ENCODE assay signal across 10 mouse cellular contexts in genomic region chr12:108651053-108651660, GRCm38 (mm10). TPM values are rescaled to one million over a fixed set of nuclear protein-coding genes. Genes with fewer than 3 reads are reported as not detected.
DNase-seq lines count a peak whose midpoint lies in the region; ATAC-seq lines count a peak whose summit lies in the region.
"Had no signal": no experiment of that assay in that cellular context is flagged by ENCODE, and none has a peak within 500 bp of the region (broad histone marks: within the 10 kb centered on the region; RNA-seq: fewer than 3 reads in every experiment).

No protein-coding gene starts in this region.

- H3K4me1 ChIP-seq in hindbrain, embryonic 10.5 days (replicated peaks): no peaks in the 10 kb centered on the region
- H3K4me1 ChIP-seq: embryonic facial prominence, embryonic 13.5 days had no signal

- intact Hi-C loops in left cerebral cortex, postnatal 25 days (cut with DNase I): no loop called here

- no peaks in the 10 kb centered on the region for H3K9me3 ChIP-seq in hindbrain, embryonic 10.5 days
- H3K9me3 ChIP-seq: embryonic facial prominence, embryonic 13.5 days had no signal

- ATAC-seq in frontal cortex, adult (ENCODE audit: low TSS enrichment): peak; percentile 70

- no peak for DNase-seq in frontal cortex, postnatal 25 days (ENCODE audit: low spot score in 2 of 2)
- peak; percentile 93 for DNase-seq in A20 (ENCODE audit: low read depth, low spot score)
- DNase-seq in gastrocnemius, postnatal 10 days: peak; percentile 78
- DNase-seq in left cerebral cortex, postnatal 25 days (ENCODE audit: low spot score in 2 of 2): peak; percentile 42 to 72
- DNase-seq in skeletal muscle tissue, adult 2 months (ENCODE audit: low read depth, low spot score): peak; percentile 60
- DNase-seq in hindbrain, embryonic 10.5 days (ENCODE audit: low spot score): no peak
- no peak for DNase-seq in ovary, postnatal 14 days (ENCODE audit: low spot score)

- no peak overlapping the region for H3K27ac ChIP-seq in hindbrain, embryonic 10.5 days
- H3K27ac ChIP-seq: embryonic facial prominence, embryonic 13.5 days had no signal

- WGBS in hindbrain, embryonic 10.5 days: 79% methylated on average over 7 of the region's 7 CpGs

- H3K4me3 ChIP-seq in hindbrain, embryonic 10.5 days: no peak overlapping the region
- H3K4me3 ChIP-seq: embryonic facial prominence, embryonic 13.5 days had no signal

- peaks cover 82% of the 10 kb centered on the region for H3K36me3 ChIP-seq in hindbrain, embryonic 10.5 days
- H3K36me3 ChIP-seq: G1E had no signal

- no peaks in the 10 kb centered on the region for H3K27me3 ChIP-seq in hindbrain, embryonic 10.5 days (ENCODE audit: insufficient read depth, poor library complexity, severe bottlenecking)
- H3K27me3 ChIP-seq: embryonic facial prominence, embryonic 13.5 days had no signal

RNA-seq across cellular contexts. Expression of gene Degs2, which starts 51.0 kb away (rescaled TPM):
- under 1 TPM; 0.19 to 0.20 TPM for total RNA-seq in gastrocnemius, postnatal 10 days (2021)
- total RNA-seq in left cerebral cortex, postnatal 25 days (2021): 1 to 10 TPM; 4.0 to 4.2 TPM
- 1.6 and 2.1 TPM in 2 replicates for polyA plus RNA-seq in hindbrain, embryonic 10.5 days (2016; fragmentation: Nextera tagmentation; extraction: Ambion mirVana)
- total RNA-seq: G1E had no signal
- polyA plus RNA-seq: G1E had no signal

Comparison
In these comparisons a context has a peak if more than half of its experiments do, and no peak if none do; other contexts are left out.
1. DNase-seq: peak in A20 (single experiment), gastrocnemius, postnatal 10 days (single experiment), left cerebral cortex, postnatal 25 days (2 of 2) and skeletal muscle tissue, adult 2 months (single experiment); none in frontal cortex, postnatal 25 days (0 of 2), hindbrain, embryonic 10.5 days (single experiment) and ovary, postnatal 14 days (single experiment).
2. RNA of gene Degs2, which starts 51.0 kb away (total RNA-seq): 4.0 to 4.2 TPM in left cerebral cortex, postnatal 25 days; 0.19 to 0.20 TPM in gastrocnemius, postnatal 10 days; every median in the first group is over 4 times any median in the second.